ENCODE assay signal across 9 mouse cellular contexts in the genomic region with DNA sequence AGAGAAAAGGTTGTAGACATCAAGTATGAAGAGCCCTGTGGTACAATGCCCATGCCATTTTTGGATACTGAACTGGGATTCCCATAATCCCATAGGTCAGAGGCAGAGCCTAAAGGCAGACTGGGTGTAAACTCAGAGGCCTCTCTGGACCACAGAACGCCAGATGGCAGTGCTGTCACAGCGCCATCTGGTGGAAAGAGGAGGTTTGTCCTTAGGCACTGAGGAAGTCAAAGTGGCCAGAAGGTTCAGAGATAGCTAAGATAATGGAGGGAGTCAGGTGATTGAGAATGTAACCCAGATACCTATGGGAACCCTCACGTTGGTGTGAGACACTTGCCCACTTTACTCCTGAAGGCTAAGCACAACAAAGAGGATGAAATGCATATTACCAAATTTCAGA. TPM values are rescaled to one million over a fixed set of nuclear protein-coding genes. Genes with fewer than 3 reads are reported as not detected.
DNase-seq lines count a peak whose midpoint lies in the region; ATAC-seq and TF ChIP-seq lines count a peak whose summit lies in the region.
"Had no signal": no experiment of that assay in that cellular context is flagged by ENCODE, and none has a peak within 500 bp of the region (broad histone marks: within the 10 kb centered on the region; RNA-seq: fewer than 3 reads in every experiment).

No protein-coding gene starts in this region.

- no peaks in the 10 kb centered on the region for H3K36me3 ChIP-seq in forebrain, embryonic 10.5 days (replicated peaks)
- no peaks in the 10 kb centered on the region for H3K36me3 ChIP-seq in forebrain, embryonic 15.5 days
- H3K36me3 ChIP-seq in kidney, postnatal 0 days (ENCODE audit: insufficient read depth, low read length) = no peaks in the 10 kb centered on the region
- no peaks in the 10 kb centered on the region for H3K36me3 ChIP-seq in lung, postnatal 0 days (ENCODE audit: insufficient read depth, low read length)
- H3K36me3 ChIP-seq: limb, embryonic 13.5 days had no signal

- no peaks in the 10 kb centered on the region for H3K9me3 ChIP-seq in forebrain, embryonic 10.5 days
- no peaks in the 10 kb centered on the region for H3K9me3 ChIP-seq in forebrain, embryonic 15.5 days
- H3K9me3 ChIP-seq in kidney, postnatal 0 days (replicated peaks; ENCODE audit: low read length) = no peaks in the 10 kb centered on the region
- no peaks in the 10 kb centered on the region for H3K9me3 ChIP-seq in lung, postnatal 0 days (ENCODE audit: low read length)
- H3K9me3 ChIP-seq: limb, embryonic 13.5 days had no signal

- no peaks in the 10 kb centered on the region for H3K27me3 ChIP-seq in forebrain, embryonic 10.5 days (ENCODE audit: poor library complexity, severe bottlenecking)
- no peaks in the 10 kb centered on the region for H3K27me3 ChIP-seq in forebrain, embryonic 15.5 days
- H3K27me3 ChIP-seq in kidney, postnatal 0 days (ENCODE audit: insufficient read depth, low read length) = no peaks in the 10 kb centered on the region
- no peaks in the 10 kb centered on the region for H3K27me3 ChIP-seq in lung, postnatal 0 days (replicated peaks; ENCODE audit: insufficient read depth, low read length)
- H3K27me3 ChIP-seq: limb, embryonic 13.5 days had no signal

- no peak overlapping the region for H3K4me3 ChIP-seq in forebrain, embryonic 10.5 days
- H3K4me3 ChIP-seq in forebrain, embryonic 15.5 days = no peak overlapping the region
- no peak overlapping the region for H3K4me3 ChIP-seq in kidney, postnatal 0 days (replicated peaks; ENCODE audit: low read depth, low read length)
- no peak overlapping the region for H3K4me3 ChIP-seq in lung, postnatal 0 days (ENCODE audit: low read depth, low read length)
- H3K4me3 ChIP-seq: limb, embryonic 13.5 days had no signal

- H3K4me1 ChIP-seq in forebrain, embryonic 10.5 days = peaks cover 3% of the 10 kb centered on the region; the same call in 1 of the 2 replicates
- H3K4me1 ChIP-seq in forebrain, embryonic 15.5 days = no peaks in the 10 kb centered on the region
- no peaks in the 10 kb centered on the region for H3K4me1 ChIP-seq in kidney, postnatal 0 days (replicated peaks; ENCODE audit: insufficient read depth, low read length)
- H3K4me1 ChIP-seq in lung, postnatal 0 days (ENCODE audit: insufficient read depth, low read depth, low read length) = no peaks in the 10 kb centered on the region
- H3K4me1 ChIP-seq: limb, embryonic 13.5 days had no signal

- WGBS in forebrain, embryonic 10.5 days = 0% methylated on average over 3 of the region's 3 CpGs
- 0% methylated on average over 3 of the region's 3 CpGs for whole genome bisulfite sequencing in forebrain, embryonic 15.5 days
- 2% methylated on average over 3 of the region's 3 CpGs for WGBS in kidney, postnatal 0 days
- 4% methylated on average over 3 of the region's 3 CpGs for WGBS in lung, postnatal 0 days

- no peak for TF ChIP-seq EP300 in lung, postnatal 0 days (IDR thresholded peaks at IDR 0.05)

- ATAC-seq in forebrain, embryonic 15.5 days (replicated peaks) = no peak
- ATAC-seq in kidney, postnatal 0 days (replicated peaks; ENCODE audit: low FRiP score, low read depth) = no peak
- peak; percentile 78 for ATAC-seq in lung, postnatal 0 days

- peak; percentile 91 for TF ChIP-seq CTCF in kidney, postnatal 0 days (IDR thresholded peaks at IDR 0.05; ENCODE audit: low read depth)
- TF ChIP-seq CTCF in lung, postnatal 0 days (IDR thresholded peaks at IDR 0.05) = peak; percentile 96

- H3K4me2 ChIP-seq in forebrain, embryonic 15.5 days (replicated peaks) = no peak overlapping the region
- no peak overlapping the region for H3K4me2 ChIP-seq in kidney, postnatal 0 days (ENCODE audit: low read length)
- no peak overlapping the region for H3K4me2 ChIP-seq in lung, postnatal 0 days (replicated peaks; ENCODE audit: low read depth, low read length)
- H3K4me2 ChIP-seq: limb, embryonic 13.5 days had no signal

- H3K9ac ChIP-seq in forebrain, embryonic 15.5 days (replicated peaks) = no peak overlapping the region
- H3K9ac ChIP-seq in kidney, postnatal 0 days (ENCODE audit: low read depth, low read length) = no peak overlapping the region
- H3K9ac ChIP-seq in lung, postnatal 0 days (replicated peaks; ENCODE audit: low read depth) = no peak overlapping the region
- H3K9ac ChIP-seq: limb, embryonic 13.5 days had no signal

- H3K27ac ChIP-seq in forebrain, embryonic 10.5 days = no peak overlapping the region
- no peak overlapping the region for H3K27ac ChIP-seq in forebrain, embryonic 15.5 days (replicated peaks)
- no peak overlapping the region for H3K27ac ChIP-seq in kidney, postnatal 0 days
- no peak overlapping the region for H3K27ac ChIP-seq in lung, postnatal 0 days (ENCODE audit: low read length)
- H3K27ac ChIP-seq: limb, embryonic 13.5 days had no signal

- DNase-seq in forebrain, embryonic 10.5 days (ENCODE audit: extremely low spot score, low spot score) = peak; percentile 68
- DNase-seq in MN1 (ENCODE audit: low spot score) = peak; percentile 43
- peak; percentile 73 for DNase-seq in cerebellum, adult 9-11 months
- DNase-seq in gastrocnemius, postnatal 25 days = peak; percentile 38
- peak; percentile 81 for DNase-seq in kidney, postnatal 0 days (ENCODE audit: low spot score)
- peak; percentile 81 for DNase-seq in lung, postnatal 0 days (ENCODE audit: low spot score)
- DNase-seq in right cerebral cortex, postnatal 4 days = peak; percentile 46

RNA-seq across cellular contexts. Expression of a gene that starts 18.3 kb away (rescaled TPM):
- polyA plus RNA-seq in forebrain, embryonic 10.5 days (2016; fragmentation: Nextera tagmentation; extraction: Ambion mirVana) = 12.5 TPM in 2 replicates
- 22.9 and 23.8 TPM in 2 replicates for polyA plus RNA-seq in forebrain, embryonic 15.5 days (2015; fragmentation: Nextera tagmentation; extraction: Ambion mirVana)
- total RNA-seq in gastrocnemius, postnatal 25 days (2021) = not detected
- 4.3 and 4.4 TPM in 2 replicates for polyA plus RNA-seq in kidney, postnatal 0 days (2015; fragmentation: Nextera tagmentation; extraction: Ambion mirVana)
- polyA plus RNA-seq in lung, postnatal 0 days (2015; fragmentation: Nextera tagmentation; extraction: Ambion mirVana) = 11.9 and 16.0 TPM in 2 replicates

RNA-seq across cellular contexts. Expression of a gene that starts 23.1 kb away (rescaled TPM):
- polyA plus RNA-seq in forebrain, embryonic 10.5 days (2016; fragmentation: Nextera tagmentation; extraction: Ambion mirVana) = 162 and 164 TPM in 2 replicates
- polyA plus RNA-seq in forebrain, embryonic 15.5 days (2015; fragmentation: Nextera tagmentation; extraction: Ambion mirVana) = 101 and 102 TPM in 2 replicates
- total RNA-seq in gastrocnemius, postnatal 25 days (2021) = 10 to 100 TPM; 26.5 to 28.6 TPM
- polyA plus RNA-seq in kidney, postnatal 0 days (2015; fragmentation: Nextera tagmentation; extraction: Ambion mirVana) = 52.2 and 60.1 TPM in 2 replicates
- polyA plus RNA-seq in lung, postnatal 0 days (2015; fragmentation: Nextera tagmentation; extraction: Ambion mirVana) = 21.2 and 24.3 TPM in 2 replicates

RNA-seq across cellular contexts. Expression of a gene that starts 30.3 kb away (rescaled TPM):
- polyA plus RNA-seq in forebrain, embryonic 10.5 days (2016; fragmentation: Nextera tagmentation; extraction: Ambion mirVana) = 23.8 and 24.4 TPM in 2 replicates
- 32.5 and 33.9 TPM in 2 replicates for polyA plus RNA-seq in forebrain, embryonic 15.5 days (2015; fragmentation: Nextera tagmentation; extraction: Ambion mirVana)
- 10 to 100 TPM; 26.8 to 38.9 TPM for total RNA-seq in gastrocnemius, postnatal 25 days (2021)
- polyA plus RNA-seq in kidney, postnatal 0 days (2015; fragmentation: Nextera tagmentation; extraction: Ambion mirVana) = 76.5 and 78.4 TPM in 2 replicates
- polyA plus RNA-seq in lung, postnatal 0 days (2015; fragmentation: Nextera tagmentation; extraction: Ambion mirVana) = 92.5 and 96.5 TPM in 2 replicates
